Mouse (Mus musculus): ENCODE measurements around the gene Slc44a2.

Gene Slc44a2

GRCm38 (mm10) chr9:21288404-21289336 is 31.8 kb upstream of the Slc44a2 start:
- ChIA-PET POLR2A (interaction anchor here in 3 of 4 experiments (0.5 to 2.7 kb wide), 26 partner anchors 10 to 144 kb away, joined by 3 to 12 read pairs (median 4); partner anchors contain the start of gene Slc44a2 (in 1 of the 3)), CTCF (interaction anchor here in 1 of 4 experiments (1.6 kb wide), 1 partner anchor 69 kb away, joined by 8 read pairs; no protein-coding TSS in a partner anchor)

GRCm38 (mm10) chr9:21289337-21289671 is 31.2 kb upstream of the Slc44a2 start:
- POLR2A ChIA-PET = interaction anchor here in 2 of 4 experiments (0.6 to 1.6 kb wide), 5 partner anchors 10 to 51 kb away, joined by 3 to 6 read pairs (median 3); no protein-coding TSS in a partner anchor
- CTCF ChIA-PET = no interaction called here

GRCm38 (mm10) chr9:21290589-21290988 is 29.9 kb upstream of the Slc44a2 start:
- ChIA-PET CTCF (interaction anchor here (0.6 to 2.1 kb wide), 27 partner anchors 8 to 552 kb away, joined by 3 to 15 read pairs (median 4); partner anchors contain the start of genes Atg4d (in 1 of the 4), Carm1 (in 1 of the 4), Slc44a2 (in 1 of the 4) and Tmed1 (in 1 of the 4)), POLR2A (interaction anchor here (0.6 to 4.1 kb wide), 94 partner anchors 9 to 795 kb away, joined by 3 to 47 read pairs (median 5); partner anchors contain the start of genes Ap1m2 (in 3 of the 4), Atg4d (in 3 of the 4), Keap1 (in 2 of the 4) and Qtrt1 (in 2 of the 4))

- ChIA-PET POLR2A (interaction anchor here (0.5 to 4.1 kb wide), 124 partner anchors 8 to 794 kb away, joined by 3 to 47 read pairs (median 5); partner anchors contain the start of genes Ap1m2 (in 3 of the 4), Atg4d (in 3 of the 4), Tmed1 (in 3 of the 4) and Keap1 (in 2 of the 4)), CTCF (interaction anchor here (0.6 to 2.3 kb wide), 38 partner anchors 8 to 552 kb away, joined by 3 to 15 read pairs (median 4); partner anchors contain the start of genes Atg4d (in 1 of the 4), Carm1 (in 1 of the 4), Icam4 (in 1 of the 4) and Slc44a2 (in 1 of the 4))
Measured at GRCm38 (mm10) chr9:21291022-21291787, 29.3 kb upstream of the Slc44a2 start, which contains the start of gene Cdkn2d. TSS of gene Cdkn2d (minus strand) at chr9:21291407.

GRCm38 (mm10) chr9:21291868-21292267 is 28.6 kb upstream of the Slc44a2 start:
- CTCF ChIA-PET = interaction anchor here in 3 of 4 experiments (0.6 to 2.3 kb wide), 22 partner anchors 19 to 262 kb away, joined by 3 to 15 read pairs (median 6); partner anchors contain the start of genes Atg4d (in 1 of the 3), Carm1 (in 1 of the 3), Icam4 (in 1 of the 3) and Slc44a2 (in 1 of the 3)
- POLR2A ChIA-PET = interaction anchor here (0.6 to 4.1 kb wide), 89 partner anchors 8 to 794 kb away, joined by 3 to 47 read pairs (median 5); partner anchors contain the start of genes Ap1m2 (in 3 of the 4), Tmed1 (in 3 of the 4), Atg4d (in 2 of the 4) and Keap1 (in 2 of the 4)

- POLR2A ChIA-PET = interaction anchor here in 3 of 4 experiments (0.6 to 4.1 kb wide), 18 partner anchors 9 to 477 kb away, joined by 3 to 47 read pairs (median 6); partner anchors contain the start of genes Ap1m2 (in 2 of the 3), Atg4d (in 1 of the 3) and Carm1 (in 1 of the 3)
- CTCF ChIA-PET = interaction anchor here in 3 of 4 experiments (0.6 to 2.3 kb wide), 9 partner anchors 20 to 376 kb away, joined by 3 to 9 read pairs (median 6); partner anchors contain the start of gene Ap1m2 (in 1 of the 3)
Measured at GRCm38 (mm10) chr9:21292271-21292670, 28.2 kb upstream of the Slc44a2 start.

GRCm38 (mm10) chr9:21299014-21299413 is 21.5 kb upstream of the Slc44a2 start:
- ChIA-PET CTCF (interaction anchor here in 3 of 4 experiments (0.6 to 1.1 kb wide), 4 partner anchors 9 to 58 kb away, joined by 3 to 6 read pairs (median 3); no protein-coding TSS in a partner anchor), POLR2A (interaction anchor here in 3 of 4 experiments (0.6 to 1.9 kb wide), 11 partner anchors 8 to 207 kb away, joined by 3 to 6 read pairs (median 3); partner anchors contain the start of genes Ap1m2 (in 1 of the 3), Cdkn2d (in 1 of the 3), Gm38431 (in 1 of the 3) and Kri1 (in 1 of the 3))

GRCm38 (mm10) chr9:21305065-21305464 is 15.4 kb upstream of the Slc44a2 start:
- ChIA-PET POLR2A (interaction anchor here in 1 of 4 experiments (0.8 to 1.5 kb wide), 3 partner anchors 10 to 46 kb away, joined by 3 to 5 read pairs (median 3); no protein-coding TSS in a partner anchor), CTCF (interaction anchor here in 1 of 4 experiments (1.1 kb wide), 1 partner anchor 52 kb away, joined by 3 read pairs; no protein-coding TSS in a partner anchor)

GRCm38 (mm10) chr9:21309150-21309741 is 11.3 kb upstream of the Slc44a2 start:
- CTCF ChIA-PET = interaction anchor here (0.5 to 3.4 kb wide), 13 partner anchors 10 to 505 kb away, joined by 3 to 14 read pairs (median 4); partner anchors contain the start of genes Atg4d (in 1 of the 4) and Cdkn2d (in 1 of the 4)
- POLR2A ChIA-PET = interaction anchor here in 3 of 4 experiments (0.6 to 6.4 kb wide), 12 partner anchors 12 to 181 kb away, joined by 3 to 47 read pairs (median 4); partner anchors contain the start of gene Cdkn2d (in 3 of the 3)

- POLR2A ChIA-PET = interaction anchor here in 3 of 4 experiments (0.5 to 6.4 kb wide), 23 partner anchors 9 to 595 kb away, joined by 3 to 47 read pairs (median 4); partner anchors contain the start of genes Cdkn2d (in 3 of the 3), Atg4d (in 1 of the 3), Carm1 (in 1 of the 3) and Kri1 (in 1 of the 3)
Measured at GRCm38 (mm10) chr9:21311695-21312094, 8.8 kb upstream of the Slc44a2 start.

GRCm38 (mm10) chr9:21312134-21312533 is 8.4 kb upstream of the Slc44a2 start, which contains the start of gene Ap1m2:
TSS of gene Ap1m2 (minus strand) at chr9:21312337.
- ChIA-PET CTCF (interaction anchor here in 3 of 4 experiments (0.6 to 7.1 kb wide), 13 partner anchors 18 to 176 kb away, joined by 3 to 96 read pairs (median 6); no protein-coding TSS in a partner anchor), POLR2A (interaction anchor here in 3 of 4 experiments (0.6 to 6.4 kb wide), 20 partner anchors 9 to 775 kb away, joined by 3 to 47 read pairs (median 4); partner anchors contain the start of genes Cdkn2d (in 3 of the 3), Atg4d (in 1 of the 3) and Slc44a2 (in 1 of the 3))

More at GRCm38 (mm10) chr9:21311695-21312094, 8.8 kb upstream of the Slc44a2 start:
- CTCF ChIA-PET = interaction anchor here in 3 of 4 experiments (0.6 to 7.1 kb wide), 16 partner anchors 19 to 121 kb away, joined by 3 to 96 read pairs (median 4); partner anchors contain the start of gene Cdkn2d (in 2 of the 3)

- ChIA-PET POLR2A (interaction anchor here in 3 of 4 experiments (0.6 to 3.1 kb wide), 22 partner anchors 15 to 233 kb away, joined by 3 to 11 read pairs (median 3); partner anchors contain the start of genes Gm38431 (in 1 of the 3), Raver1 (in 1 of the 3) and Tmed1 (in 1 of the 3)), CTCF (interaction anchor here (0.5 to 7.1 kb wide), 61 partner anchors 8 to 735 kb away, joined by 3 to 96 read pairs (median 4); partner anchors contain the start of genes Cdkn2d (in 2 of the 4), Atg4d (in 1 of the 4), Eif3g (in 1 of the 4) and Kri1 (in 1 of the 4))
Measured at GRCm38 (mm10) chr9:21313394-21313793, 7.1 kb upstream of the Slc44a2 start.

- ChIA-PET POLR2A (interaction anchor here (0.6 to 3.6 kb wide), 28 partner anchors 16 to 231 kb away, joined by 3 to 15 read pairs (median 4); partner anchors contain the start of genes Cdkn2d (in 2 of the 4), Atg4d (in 1 of the 4), Dnm2 (in 1 of the 4) and Tmed1 (in 1 of the 4)), CTCF (interaction anchor here (0.5 to 7.1 kb wide), 21 partner anchors 16 to 454 kb away, joined by 3 to 96 read pairs (median 5); partner anchors contain the start of gene Eif3g (in 1 of the 4))
Measured at GRCm38 (mm10) chr9:21314367-21315140, 5.9 kb upstream of the Slc44a2 start.

- POLR2A ChIA-PET = interaction anchor here in 2 of 4 experiments (0.7 to 3.6 kb wide), 22 partner anchors 15 to 339 kb away, joined by 3 to 15 read pairs (median 4); partner anchors contain the start of genes Cdkn2d (in 2 of the 2), Atg4d (in 1 of the 2) and Tmed1 (in 1 of the 2)
- CTCF ChIA-PET = interaction anchor here (0.5 to 7.1 kb wide), 8 partner anchors 15 to 51 kb away, joined by 3 to 96 read pairs (median 5); no protein-coding TSS in a partner anchor
Measured at GRCm38 (mm10) chr9:21315421-21315820, 5.1 kb upstream of the Slc44a2 start.
